Mouse (Mus musculus): ENCODE measurements around the gene Kmt2c.

DNA sequence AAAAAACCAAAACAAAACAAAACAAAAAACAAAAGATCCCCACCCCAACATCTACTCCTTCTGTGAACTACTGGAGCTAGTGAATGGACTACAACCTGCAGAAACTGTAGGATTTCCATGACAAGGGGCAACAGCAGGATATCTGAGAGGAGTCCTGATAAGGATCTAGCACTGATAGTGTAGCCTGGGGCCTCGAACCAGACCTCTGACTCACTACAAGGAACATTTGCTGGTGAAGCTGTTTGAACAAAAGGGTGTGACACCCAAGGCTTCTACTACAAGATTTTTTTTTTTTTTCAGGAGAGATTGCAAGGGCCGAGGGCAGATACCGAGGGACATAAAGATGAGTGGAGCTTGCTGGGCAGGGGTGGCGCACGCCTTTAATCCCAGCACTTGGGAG lies 34.7 kb upstream of the Kmt2c start:
- no peak for TF ChIP-seq POLR2A (IDR thresholded peaks at IDR 0.05; ENCODE audit: borderline replicate concordance, insufficient read depth, low read length)
- TF ChIP-seq CTCF (IDR thresholded peaks at IDR 0.05; ENCODE audit: borderline replicate concordance, insufficient read depth, low read depth, low read length) = no peak

All from cerebellum, adult 2 months (tissue).